Mouse (Mus musculus) olfactory bulb, adult 2 months (tissue): Measurements from ENCODE around the gene Inip. TPM values are rescaled to one million over a fixed set of nuclear protein-coding genes. Genes with fewer than 3 reads are reported as not detected.
"Not testable (repeated sequence)": the region's sequence is repeated elsewhere in the genome, so short reads cannot be mapped to it uniquely, and the experiment has no call there.

ENCODE experiments used
- H3K27ac ChIP-seq: fragments of 200-500 bp; 2 replicates; pipeline ENCODE4 v1.5.1; 2012; ENCODE audit warnings: low read depth, low read length; ENCODE audit not compliant: insufficient read depth
- H3K4me1 ChIP-seq: fragments of 200-500 bp; 2 replicates; pipeline ENCODE4 v1.6.1; 2012; ENCODE audit warnings: low read length; ENCODE audit not compliant: control insufficient read depth, insufficient read depth
- H3K4me3 ChIP-seq: fragments of 200-500 bp; 2 replicates; pipeline ENCODE4 v1.5.1; 2012; ENCODE audit warnings: mild to moderate bottlenecking, low read depth, low read length, moderate library complexity; ENCODE audit not compliant: insufficient read depth
- CTCF ChIP-seq: fragments of 200-500 bp; IDR thresholded peaks from 2 replicates; pipeline ENCODE4 v1.5.1; 2012; ENCODE audit warnings: low read depth, mild to moderate bottlenecking, low read length, moderate library complexity; ENCODE audit not compliant: insufficient read depth
- POLR2A ChIP-seq: fragments of 200-500 bp; IDR thresholded peaks from 2 replicates; pipeline ENCODE4 v1.6.1; 2012; ENCODE audit warnings: mild to moderate bottlenecking, low read depth, low read length, moderate library complexity; ENCODE audit not compliant: insufficient read depth
- WGBS: fragments of 180-500 bp; shearing (Covaris S2); methylation state at CpG from one replicate; pipeline ENCODE4 v1.1.7; 2018; 5-methylcytosine and 5-hydroxymethylcytosine counted together
- polyA plus RNA-seq: library from polyadenylated mRNA; stranded (reverse); fragments of >200 nt; gene quantifications from 2 replicates; pipeline ENCODE4 v1.2.4, GENCODE M21; 2012; ENCODE audit warnings: low replicate concordance; ENCODE audit not compliant: missing spikeins, insufficient read depth, insufficient read length

The Inip gene
- polyA plus RNA-seq, 1 experiment: not detected

DNA sequence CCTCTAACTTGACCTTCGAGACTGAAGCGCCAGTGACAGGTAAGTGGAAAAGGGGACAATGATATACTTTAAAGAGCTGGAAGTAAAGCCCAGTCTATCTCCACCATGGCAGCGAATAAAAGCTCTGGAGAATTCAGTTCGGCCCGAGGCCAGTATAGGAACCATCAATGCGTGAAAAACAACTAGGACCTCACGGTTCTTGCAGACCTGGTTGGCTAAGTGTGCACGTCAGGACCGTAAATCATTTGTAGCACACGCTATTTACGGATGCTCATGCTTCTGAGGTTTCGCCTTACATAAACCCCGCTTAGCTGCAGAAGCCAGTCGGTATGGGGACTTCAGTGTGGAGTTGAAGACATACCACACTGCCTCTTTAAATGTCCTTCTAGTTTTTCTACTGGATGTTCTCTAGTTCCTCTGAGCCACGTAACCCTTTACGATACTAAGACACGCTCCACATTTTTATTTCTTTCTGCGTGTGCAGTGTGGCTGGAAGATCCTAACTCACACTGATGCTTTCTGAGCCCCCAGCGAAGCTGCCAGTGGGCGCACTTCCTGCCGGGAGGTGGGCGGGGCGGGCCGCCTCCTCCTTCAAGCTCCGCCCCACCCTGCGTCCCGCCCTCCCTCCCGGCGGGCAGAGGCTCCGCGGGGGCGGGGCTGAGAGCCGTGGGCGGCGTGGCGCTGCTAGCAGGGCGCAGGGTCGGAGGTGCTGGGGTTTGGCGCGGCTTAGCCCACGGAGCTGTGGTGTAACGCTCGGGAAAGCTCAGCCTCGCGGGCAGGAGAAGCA is 4.0 kb upstream of the Inip start, which contains the start of gene Snx30:
Snx30 (plus strand) TSS at position 660 of the 787 bp plus-strand sequence.
- TF ChIP-seq CTCF: no peak
- TF ChIP-seq POLR2A: peak; percentile 72
- WGBS: 2% methylated on average over 45 of the region's 45 CpGs
- peak within 1 kb of the TSS; percentile 78 for H3K27ac ChIP-seq
- peak within 1 kb of the TSS; percentile 98 for H3K4me3 ChIP-seq
- peaks cover 3% of the 10 kb centered on the region for H3K4me1 ChIP-seq

DNA sequence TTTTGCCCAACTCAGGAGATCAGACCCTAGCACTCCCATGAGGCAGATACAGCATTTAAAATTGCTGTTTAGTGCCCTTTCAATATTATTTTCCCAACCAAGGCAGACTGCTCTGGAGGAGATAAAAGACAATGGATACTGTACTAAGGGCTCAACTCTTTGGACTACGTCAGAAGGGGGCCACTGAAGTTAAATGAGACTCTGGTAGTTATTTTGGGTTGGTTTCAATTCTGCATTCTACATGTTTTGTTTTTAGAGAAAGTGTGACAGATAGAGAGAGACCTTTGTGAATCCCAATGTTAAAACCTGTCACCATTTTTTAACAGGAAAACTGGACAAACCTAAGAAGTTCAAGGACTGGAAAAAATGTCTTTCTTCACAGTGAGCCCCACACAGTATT is 3.4 kb upstream of the Inip start:
- 82% methylated on average over 1 of the region's 1 CpGs for WGBS
- no peak for TF ChIP-seq POLR2A
- TF ChIP-seq CTCF: no peak
- H3K4me1 ChIP-seq: peaks cover 3% of the 10 kb centered on the region
- H3K27ac ChIP-seq: no peak overlapping the region
- no peak overlapping the region for H3K4me3 ChIP-seq

DNA sequence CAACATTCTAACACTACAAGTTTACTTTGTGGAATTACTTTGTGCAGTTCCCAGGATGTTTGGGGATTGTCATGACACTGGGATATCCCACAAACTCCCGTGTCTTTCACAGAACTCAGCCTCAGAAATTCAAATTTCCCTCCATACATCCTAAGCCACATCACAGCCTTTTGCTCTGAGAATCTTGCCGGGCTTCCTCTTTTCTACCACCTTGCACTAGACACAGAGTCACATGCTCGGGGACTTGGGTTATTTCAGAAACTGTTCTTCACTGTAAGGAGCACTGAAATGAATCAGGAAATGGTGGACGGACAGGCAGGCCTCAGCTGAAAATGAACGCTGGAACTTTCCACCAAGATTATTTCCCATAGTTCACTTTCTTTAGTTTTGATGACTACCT is 2.0 kb upstream of the Inip start:
- Histone ChIP-seq H3K4me3 (no peak overlapping the region), H3K27ac (no peak overlapping the region), H3K4me1 (peaks cover 3% of the 10 kb centered on the region)
- TF ChIP-seq CTCF (no peak), POLR2A (no peak)
- WGBS: 91% methylated on average over 5 of the region's 5 CpGs

DNA sequence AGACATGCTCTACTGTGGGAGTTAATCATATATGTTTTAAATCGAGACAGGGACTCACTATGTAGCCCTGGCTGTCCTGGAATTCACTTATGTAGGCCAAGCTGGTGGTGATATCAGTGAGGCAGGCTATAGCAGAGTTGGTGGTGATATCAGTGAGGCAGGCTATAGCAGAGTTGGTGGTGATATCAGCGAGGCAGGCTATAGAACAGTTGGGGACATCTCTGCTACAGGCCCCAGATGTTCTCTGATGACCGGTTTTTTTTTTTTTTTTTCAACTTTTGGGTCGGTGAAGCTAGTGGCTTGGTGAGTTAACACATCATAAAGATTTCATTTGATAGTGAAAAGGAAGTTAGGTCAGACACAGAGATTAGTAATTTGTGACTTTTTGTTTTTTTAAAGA is 1.4 kb upstream of the Inip start:
- H3K27ac ChIP-seq: no peak overlapping the region
- peaks cover 1% of the 10 kb centered on the region for H3K4me1 ChIP-seq
- WGBS: 77% methylated on average over 4 of the region's 4 CpGs
- no peak for TF ChIP-seq CTCF
- no peak for TF ChIP-seq POLR2A
- H3K4me3 ChIP-seq: no peak overlapping the region

DNA sequence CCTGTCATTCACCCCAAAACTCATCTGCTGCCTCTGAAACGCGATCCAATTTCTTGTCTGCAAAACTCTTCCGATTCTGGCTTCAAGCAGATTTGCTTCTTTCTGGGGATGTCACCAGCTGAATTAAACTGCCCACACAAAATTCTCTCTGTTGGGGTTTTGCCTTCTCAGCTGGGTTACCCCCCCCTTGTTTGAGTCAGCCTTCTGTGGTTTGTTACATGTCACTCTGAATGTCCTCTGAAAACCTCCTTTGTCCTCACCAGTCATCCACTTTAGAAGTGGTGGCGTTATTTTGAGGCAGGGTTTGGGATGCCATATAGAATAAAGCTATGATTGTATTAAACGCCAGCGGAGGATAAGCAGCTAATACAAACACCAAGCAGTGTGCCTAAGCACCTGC is 718 bp upstream of the Inip start:
- Histone ChIP-seq H3K4me3 (no peak overlapping the region), H3K4me1 (no peaks in the 10 kb centered on the region), H3K27ac (no peak overlapping the region)
- no peak for TF ChIP-seq POLR2A
- no peak for TF ChIP-seq CTCF
- 71% methylated on average over 6 of the region's 6 CpGs for WGBS

DNA sequence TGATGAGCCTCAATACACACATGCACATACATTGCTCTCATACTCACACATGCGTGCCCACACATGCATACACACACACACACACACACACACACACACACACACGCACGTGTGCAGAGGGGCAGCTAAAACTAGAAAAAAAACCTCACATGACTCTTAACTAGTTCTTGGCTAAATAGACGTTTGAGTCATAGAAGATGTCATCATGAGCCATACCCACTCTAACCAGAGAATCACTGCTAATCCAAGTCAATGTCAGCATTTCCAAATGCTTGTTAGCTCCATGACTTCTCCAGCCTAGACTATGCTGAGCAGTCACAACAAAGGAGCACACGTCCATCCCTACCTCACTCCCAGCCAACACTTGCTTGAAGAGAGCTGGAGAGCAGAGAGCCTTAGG is 1.2 kb downstream of the Inip start:
- H3K27ac ChIP-seq: no peak overlapping the region
- no peak for TF ChIP-seq POLR2A
- TF ChIP-seq CTCF: no peak
- no peaks in the 10 kb centered on the region for H3K4me1 ChIP-seq
- WGBS: 89% methylated on average over 5 of the region's 5 CpGs
- no peak overlapping the region for H3K4me3 ChIP-seq

DNA sequence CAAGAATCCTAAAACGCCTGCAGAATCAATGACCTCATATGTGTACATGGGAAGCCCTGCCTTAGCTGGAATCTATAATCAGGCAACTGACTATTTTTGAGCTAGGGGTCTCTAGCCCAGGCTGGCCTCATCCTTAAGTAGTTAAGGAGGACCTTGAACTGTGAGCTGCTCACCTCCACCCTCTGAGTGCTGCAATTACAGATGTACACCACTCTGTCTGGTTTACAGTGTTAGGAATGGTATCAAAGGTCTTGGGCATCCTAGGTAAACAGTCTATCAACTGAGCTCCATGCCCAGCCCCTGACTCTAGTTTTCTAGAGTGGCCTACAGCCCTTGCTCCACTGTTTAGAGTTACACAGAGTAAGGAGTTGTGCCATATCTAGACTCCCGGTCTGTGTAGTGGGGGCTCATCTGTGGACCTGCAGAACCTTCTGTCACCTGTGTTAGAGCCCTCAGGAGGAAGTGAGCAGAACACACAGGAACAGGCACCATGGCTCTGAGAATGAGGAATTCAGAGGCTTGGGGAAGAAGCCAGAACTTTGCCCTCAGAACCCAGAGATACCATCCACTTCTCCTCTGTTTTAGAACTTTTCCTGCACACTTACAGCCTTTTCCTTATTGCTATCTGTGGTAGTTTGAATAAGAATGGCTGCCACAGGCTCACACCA is 5.5 kb downstream of the Inip start:
- Histone ChIP-seq H3K27ac (no peak overlapping the region), H3K4me3 (no peak overlapping the region), H3K4me1 (no peaks in the 10 kb centered on the region)
- 92% methylated on average over 2 of the region's 2 CpGs for WGBS
- TF ChIP-seq CTCF: no peak
- no peak for TF ChIP-seq POLR2A

DNA sequence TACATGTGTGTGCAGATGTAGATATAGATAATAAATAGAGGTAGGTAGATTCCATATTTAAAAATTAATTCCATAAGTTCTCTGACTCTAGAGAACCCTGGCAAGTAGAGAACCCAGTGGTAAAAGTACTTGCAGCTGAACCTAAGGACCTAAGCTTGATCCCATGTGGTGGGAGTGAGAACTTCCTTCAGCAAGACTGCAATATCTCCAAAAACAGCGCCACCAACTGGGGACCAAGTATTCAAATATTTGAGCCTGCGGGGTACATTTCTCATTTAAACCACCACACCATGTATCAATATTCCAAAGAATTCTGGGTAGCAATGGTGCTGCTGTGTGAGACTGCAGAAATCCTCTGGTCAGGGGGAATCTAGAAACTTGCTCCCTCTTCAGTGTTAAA is 7.3 kb downstream of the Inip start:
- TF ChIP-seq CTCF: no peak
- no peak for TF ChIP-seq POLR2A
- WGBS: 80% methylated on average over 2 of the region's 2 CpGs
- H3K27ac ChIP-seq: no peak overlapping the region
- H3K4me3 ChIP-seq: no peak overlapping the region
- H3K4me1 ChIP-seq: no peaks in the 10 kb centered on the region

DNA sequence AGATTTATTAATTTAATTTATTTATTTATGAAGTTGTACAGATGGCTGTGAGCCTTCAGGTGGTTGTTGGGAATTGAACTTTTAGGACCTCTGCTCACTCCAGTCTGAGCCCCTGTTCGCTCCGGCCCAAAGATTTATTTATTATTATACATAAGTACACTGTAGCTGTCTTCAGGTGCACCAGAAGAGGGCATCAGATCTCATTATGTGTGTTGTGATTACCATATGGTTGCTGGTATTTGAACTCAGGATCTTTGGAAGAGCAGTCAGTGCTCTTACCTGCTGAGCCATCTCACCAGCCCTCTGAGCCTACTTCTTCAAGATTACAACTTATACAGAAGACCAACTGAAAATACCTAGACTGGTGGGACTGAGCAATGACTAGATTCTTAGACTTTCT is 7.8 kb downstream of the Inip start:
- H3K4me1 ChIP-seq, H3K27ac ChIP-seq, H3K4me3 ChIP-seq: not testable (repeated sequence)
- 90% methylated on average over 2 of the region's 2 CpGs for WGBS
